Mouse (Mus musculus): Measurements from ENCODE around the gene Rarres2.

GRCm38 (mm10) chr6:48555956-48556355 is 16.6 kb downstream of the Rarres2 start:
- TF ChIP-seq POLR2A (IDR thresholded peaks at IDR 0.05; ENCODE audit: low read depth, low read length): no peak
- no peak for TF ChIP-seq CTCF (IDR thresholded peaks at IDR 0.05; ENCODE audit: extremely low read depth, insufficient read depth, insufficient read length, insufficient replicate concordance)
